Mouse (Mus musculus): Measurements from ENCODE around the gene Nif3l1.

Nif3l1 gene

GRCm38 (mm10) chr1:58444691-58445090 lies 260 bp upstream of the Nif3l1 start:
- in situ Hi-C loops (cut with MboI; ENCODE audit: low pct_unique_long_range_greater_than_20kb in 1 of 2, low sequenced_read_pairs in 2 of 2, unreplicated experiment in 1 of 2), result no loop called here

GRCm38 (mm10) chr1:58445861-58446260 lies 910 bp downstream of the Nif3l1 start:
- in situ Hi-C loops (cut with MboI; ENCODE audit: low pct_unique_long_range_greater_than_20kb in 1 of 2, low sequenced_read_pairs in 2 of 2, unreplicated experiment in 1 of 2), result no loop called here

- in situ Hi-C loops (cut with MboI; ENCODE audit: low pct_unique_long_range_greater_than_20kb in 1 of 2, low sequenced_read_pairs in 2 of 2, unreplicated experiment in 1 of 2), result no loop called here
Observed at GRCm38 (mm10) chr1:58447766-58448165, 2.8 kb downstream of the Nif3l1 start.

- in situ Hi-C loops (cut with MboI; ENCODE audit: low pct_unique_long_range_greater_than_20kb in 1 of 2, low sequenced_read_pairs in 2 of 2, unreplicated experiment in 1 of 2), result no loop called here
Observed at GRCm38 (mm10) chr1:58448396-58448795, 3.4 kb downstream of the Nif3l1 start.

GRCm38 (mm10) chr1:58454316-58454715 lies 9.4 kb downstream of the Nif3l1 start:
- in situ Hi-C loops (cut with MboI; ENCODE audit: low pct_unique_long_range_greater_than_20kb in 1 of 2, low sequenced_read_pairs in 2 of 2, unreplicated experiment in 1 of 2), result no loop called here

- in situ Hi-C loops (cut with MboI; ENCODE audit: low pct_unique_long_range_greater_than_20kb in 1 of 2, low sequenced_read_pairs in 2 of 2, unreplicated experiment in 1 of 2), result no loop called here
Observed at GRCm38 (mm10) chr1:58458175-58458574, 13.2 kb downstream of the Nif3l1 start.

- in situ Hi-C loops (cut with MboI; ENCODE audit: low pct_unique_long_range_greater_than_20kb in 1 of 2, low sequenced_read_pairs in 2 of 2, unreplicated experiment in 1 of 2), result no loop called here
Observed at GRCm38 (mm10) chr1:58458867-58459266, 13.9 kb downstream of the Nif3l1 start.

- in situ Hi-C loops (cut with MboI; ENCODE audit: low pct_unique_long_range_greater_than_20kb in 1 of 2, low sequenced_read_pairs in 2 of 2, unreplicated experiment in 1 of 2), result no loop called here
Observed at GRCm38 (mm10) chr1:58460566-58460965, 15.6 kb downstream of the Nif3l1 start.

GRCm38 (mm10) chr1:58463935-58464334 lies 19.0 kb downstream of the Nif3l1 start:
- in situ Hi-C loops (cut with MboI; ENCODE audit: low pct_unique_long_range_greater_than_20kb in 1 of 2, low sequenced_read_pairs in 2 of 2, unreplicated experiment in 1 of 2), result no loop called here

- in situ Hi-C loops (cut with MboI; ENCODE audit: low pct_unique_long_range_greater_than_20kb in 1 of 2, low sequenced_read_pairs in 2 of 2, unreplicated experiment in 1 of 2), result no loop called here
Observed at GRCm38 (mm10) chr1:58465042-58465441, 20.1 kb downstream of the Nif3l1 start.

GRCm38 (mm10) chr1:58465561-58465960 lies 20.6 kb downstream of the Nif3l1 start:
- in situ Hi-C loops (cut with MboI; ENCODE audit: low pct_unique_long_range_greater_than_20kb in 1 of 2, low sequenced_read_pairs in 2 of 2, unreplicated experiment in 1 of 2), result no loop called here

- in situ Hi-C loops (cut with MboI; ENCODE audit: low pct_unique_long_range_greater_than_20kb in 1 of 2, low sequenced_read_pairs in 2 of 2, unreplicated experiment in 1 of 2), result no loop called here
Observed at GRCm38 (mm10) chr1:58475662-58476061, 30.7 kb downstream of the Nif3l1 start.

- in situ Hi-C loops (cut with MboI; ENCODE audit: low pct_unique_long_range_greater_than_20kb in 1 of 2, low sequenced_read_pairs in 2 of 2, unreplicated experiment in 1 of 2), result no loop called here
Observed at GRCm38 (mm10) chr1:58482647-58483046, 37.7 kb downstream of the Nif3l1 start.

- in situ Hi-C loops (cut with MboI; ENCODE audit: low pct_unique_long_range_greater_than_20kb in 1 of 2, low sequenced_read_pairs in 2 of 2, unreplicated experiment in 1 of 2), result no loop called here
Observed at GRCm38 (mm10) chr1:58495603-58496002, 50.7 kb downstream of the Nif3l1 start.

- in situ Hi-C loops (cut with MboI; ENCODE audit: low pct_unique_long_range_greater_than_20kb in 1 of 2, low sequenced_read_pairs in 2 of 2, unreplicated experiment in 1 of 2), result no loop called here
Observed at GRCm38 (mm10) chr1:58497678-58498077, 52.7 kb downstream of the Nif3l1 start.

- in situ Hi-C loops (cut with MboI; ENCODE audit: low pct_unique_long_range_greater_than_20kb in 1 of 2, low sequenced_read_pairs in 2 of 2, unreplicated experiment in 1 of 2), result no loop called here
Observed at GRCm38 (mm10) chr1:58498758-58499157, 53.8 kb downstream of the Nif3l1 start.

GRCm38 (mm10) chr1:58503134-58503533 lies 58.2 kb downstream of the Nif3l1 start:
- in situ Hi-C loops (cut with MboI; ENCODE audit: low pct_unique_long_range_greater_than_20kb in 1 of 2, low sequenced_read_pairs in 2 of 2, unreplicated experiment in 1 of 2), result no loop called here

- in situ Hi-C loops (cut with MboI; ENCODE audit: low pct_unique_long_range_greater_than_20kb in 1 of 2, low sequenced_read_pairs in 2 of 2, unreplicated experiment in 1 of 2), result no loop called here
Observed at GRCm38 (mm10) chr1:58503793-58504370, 58.9 kb downstream of the Nif3l1 start.

- in situ Hi-C loops (cut with MboI; ENCODE audit: low pct_unique_long_range_greater_than_20kb in 1 of 2, low sequenced_read_pairs in 2 of 2, unreplicated experiment in 1 of 2), result no loop called here
Observed at GRCm38 (mm10) chr1:58504577-58505254, 59.8 kb downstream of the Nif3l1 start, which contains the start of gene Orc2. Orc2 (minus strand) TSS chr1:58505109.

- in situ Hi-C loops (cut with MboI; ENCODE audit: low pct_unique_long_range_greater_than_20kb in 1 of 2, low sequenced_read_pairs in 2 of 2, unreplicated experiment in 1 of 2), result no loop called here
Observed at GRCm38 (mm10) chr1:58507249-58507648, 62.3 kb downstream of the Nif3l1 start.

All from mouse embryonic stem cell (cell line).